In the genomic region with DNA sequence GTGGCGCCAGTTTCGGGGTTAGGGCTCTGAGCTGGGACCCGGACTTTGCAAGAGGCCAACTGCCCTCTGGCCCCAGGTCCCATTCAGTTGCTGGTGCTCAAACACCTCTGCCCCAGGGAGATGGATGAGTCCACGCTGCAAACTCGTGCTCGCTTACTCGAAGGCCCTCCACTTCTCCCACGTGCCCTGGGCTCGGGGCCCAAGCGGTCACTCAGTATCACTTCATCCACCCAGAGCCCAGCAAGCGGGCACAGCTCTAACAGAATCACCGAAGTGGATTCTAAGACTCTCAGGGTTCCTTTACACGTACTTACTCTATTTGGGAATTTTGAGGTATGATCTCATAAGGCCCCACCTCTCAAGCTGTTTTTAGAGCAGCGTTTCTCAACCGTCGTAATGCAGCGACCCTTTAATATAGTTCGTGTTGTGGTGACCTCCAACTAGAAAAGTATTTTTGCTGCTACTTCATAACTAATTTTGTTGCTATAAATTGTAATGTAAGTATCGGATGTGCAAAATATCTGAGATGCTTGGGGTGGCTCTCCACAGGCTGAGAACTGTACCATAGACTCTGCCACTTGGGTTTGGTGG, we compare ENCODE assay signal across 8 mouse cellular contexts. TPM values are rescaled to one million over a fixed set of nuclear protein-coding genes. Genes with fewer than 3 reads are reported as not detected.
DNase-seq lines count a peak whose midpoint lies in the region; ATAC-seq and TF ChIP-seq lines count a peak whose summit lies in the region.

No protein-coding gene starts in this region.

- no peak for DNase-seq in heart, embryonic 10.5 days (ENCODE audit: low spot score)
- DNase-seq in heart, adult 9 months (ENCODE audit: low spot score in 2 of 2) = no peak
- no peak for DNase-seq in limb, embryonic 11.5 days (ENCODE audit: low spot score)
- no peak for DNase-seq in ovary, postnatal 10 days (ENCODE audit: low spot score)
- no peak for DNase-seq in left cerebral cortex, postnatal 36 days (ENCODE audit: low spot score in 2 of 2)

- H3K4me3 ChIP-seq in heart, embryonic 10.5 days = peak overlapping the region; percentile 97
- peak overlapping the region; percentile 89 for H3K4me3 ChIP-seq in bone marrow, adult 2 months (replicated peaks; ENCODE audit: control insufficient read depth, low read depth, low read length)
- H3K4me3 ChIP-seq in heart, embryonic 12.5 days = peak overlapping the region; percentile 83
- peak overlapping the region; percentile 86 for H3K4me3 ChIP-seq in limb, embryonic 11.5 days (ENCODE audit: low read depth, low read length)
- peak overlapping the region; percentile 57 for H3K4me3 ChIP-seq in midbrain, embryonic 13.5 days (replicated peaks)

- intact Hi-C loops in left cerebral cortex, postnatal 36 days (cut with DNase I) = no loop called here

- H3K27ac ChIP-seq in heart, embryonic 10.5 days = peak overlapping the region; percentile 99
- peak overlapping the region; percentile 91 for H3K27ac ChIP-seq in bone marrow, adult 2 months (ENCODE audit: control insufficient read depth, insufficient read depth, low read depth, low read length, poor library complexity)
- H3K27ac ChIP-seq in heart, embryonic 12.5 days (ENCODE audit: poor library complexity, severe bottlenecking) = peak overlapping the region; percentile 99
- H3K27ac ChIP-seq in limb, embryonic 11.5 days (replicated peaks; ENCODE audit: low read depth, low read length) = peak overlapping the region; percentile 93; the same call in 1 of the 2 replicates
- no peak overlapping the region for H3K27ac ChIP-seq in midbrain, embryonic 13.5 days

- no peaks in the 10 kb centered on the region for H3K9me3 ChIP-seq in heart, embryonic 10.5 days
- H3K9me3 ChIP-seq in heart, embryonic 12.5 days (replicated peaks) = peaks cover 4% of the 10 kb centered on the region; the same call in 1 of the 2 replicates
- H3K9me3 ChIP-seq in limb, embryonic 11.5 days (ENCODE audit: control insufficient read depth, low read length) = no peaks in the 10 kb centered on the region
- H3K9me3 ChIP-seq in midbrain, embryonic 13.5 days = no peaks in the 10 kb centered on the region

- no peaks in the 10 kb centered on the region for H3K27me3 ChIP-seq in heart, embryonic 10.5 days (ENCODE audit: insufficient read depth, poor library complexity, severe bottlenecking)
- H3K27me3 ChIP-seq in heart, embryonic 12.5 days (replicated peaks) = no peaks in the 10 kb centered on the region
- no peaks in the 10 kb centered on the region for H3K27me3 ChIP-seq in limb, embryonic 11.5 days (ENCODE audit: control insufficient read depth, insufficient read depth, low read length)
- no peaks in the 10 kb centered on the region for H3K27me3 ChIP-seq in midbrain, embryonic 13.5 days

- 18% methylated on average over 19 of the region's 19 CpGs for WGBS in heart, embryonic 10.5 days
- 10% methylated on average over 19 of the region's 19 CpGs for WGBS in bone marrow, adult 2 months
- 12% methylated on average over 19 of the region's 19 CpGs for WGBS in heart, embryonic 12.5 days
- 26% methylated on average over 19 of the region's 19 CpGs for WGBS in limb, embryonic 11.5 days
- WGBS in midbrain, embryonic 13.5 days = 32% methylated on average over 19 of the region's 19 CpGs

- peak overlapping the region; percentile 96 for H3K9ac ChIP-seq in heart, embryonic 12.5 days
- peak overlapping the region; percentile 86 for H3K9ac ChIP-seq in limb, embryonic 11.5 days (ENCODE audit: low read length)
- peak overlapping the region; percentile 71 for H3K9ac ChIP-seq in midbrain, embryonic 13.5 days (replicated peaks)

- H3K4me2 ChIP-seq in heart, embryonic 12.5 days = peak overlapping the region; percentile 79
- H3K4me2 ChIP-seq in limb, embryonic 11.5 days (ENCODE audit: low read depth, severe bottlenecking) = peak overlapping the region; percentile 88
- H3K4me2 ChIP-seq in midbrain, embryonic 13.5 days (replicated peaks) = peak overlapping the region; percentile 75

- no peak for TF ChIP-seq POLR2A in bone marrow, adult 2 months (IDR thresholded peaks at IDR 0.05; ENCODE audit: borderline replicate concordance, control insufficient read depth, low read depth, low read length)

- TF ChIP-seq CTCF in bone marrow, adult 2 months (IDR thresholded peaks at IDR 0.05; ENCODE audit: control insufficient read depth, insufficient read depth, low read length) = peak; percentile 9; the same call in 1 of the 2 replicates

- no peaks in the 10 kb centered on the region for H3K36me3 ChIP-seq in heart, embryonic 10.5 days
- H3K36me3 ChIP-seq in heart, embryonic 12.5 days = no peaks in the 10 kb centered on the region
- H3K36me3 ChIP-seq in limb, embryonic 11.5 days (ENCODE audit: control insufficient read depth, insufficient read depth, low read length) = no peaks in the 10 kb centered on the region
- no peaks in the 10 kb centered on the region for H3K36me3 ChIP-seq in midbrain, embryonic 13.5 days

- ATAC-seq in heart, embryonic 12.5 days (ENCODE audit: insufficient number of reproducible peaks, low FRiP score) = peak; percentile 12
- peak; percentile 7 for ATAC-seq in limb, embryonic 11.5 days (ENCODE audit: insufficient number of reproducible peaks, low FRiP score, low TSS enrichment, low read depth)
- peak; percentile 5; the same call in 1 of the 2 replicates for ATAC-seq in midbrain, embryonic 13.5 days

- peaks cover 44% of the 10 kb centered on the region for H3K4me1 ChIP-seq in heart, embryonic 10.5 days
- H3K4me1 ChIP-seq in bone marrow, adult 2 months (ENCODE audit: control insufficient read depth, insufficient read depth, low read length) = peaks cover 1% of the 10 kb centered on the region
- H3K4me1 ChIP-seq in heart, embryonic 12.5 days (replicated peaks) = peaks cover 40% of the 10 kb centered on the region
- H3K4me1 ChIP-seq in limb, embryonic 11.5 days (ENCODE audit: control insufficient read depth, insufficient read depth, low read length) = peaks cover 13% of the 10 kb centered on the region
- peaks cover 35% of the 10 kb centered on the region for H3K4me1 ChIP-seq in midbrain, embryonic 13.5 days (replicated peaks)

RNA-seq across cellular contexts. Expression of a gene that starts 0.8 kb away (rescaled TPM):
- 42.8 and 45.0 TPM in 2 replicates for polyA plus RNA-seq in heart, embryonic 10.5 days (2016; fragmentation: Nextera tagmentation; extraction: Ambion mirVana)
- 27.9 and 54.5 TPM in 2 replicates for polyA plus RNA-seq in bone marrow, adult 2 months (2011; ENCODE audit: insufficient read depth, insufficient read length, low replicate concordance, missing spikeins)
- 47.9 and 48.8 TPM in 2 replicates for polyA plus RNA-seq in heart, embryonic 12.5 days (2016; fragmentation: Nextera tagmentation; extraction: Ambion mirVana)
- polyA plus RNA-seq in limb, embryonic 11.5 days (2014; fragmentation: Nextera tagmentation; extraction: Ambion mirVana) = 42.1 and 45.3 TPM in 2 replicates
- 10.5 and 11.1 TPM in 2 replicates for polyA plus RNA-seq in midbrain, embryonic 13.5 days (2015; fragmentation: Nextera tagmentation; extraction: Ambion mirVana)
- total RNA-seq in left cerebral cortex, postnatal 36 days (2021) = 10 to 100 TPM; 11.7 to 12.3 TPM

RNA-seq across cellular contexts. Expression of a gene that starts 46.2 kb away (rescaled TPM):
- 188 and 209 TPM in 2 replicates for polyA plus RNA-seq in heart, embryonic 10.5 days (2016; fragmentation: Nextera tagmentation; extraction: Ambion mirVana)
- polyA plus RNA-seq in bone marrow, adult 2 months (2011; ENCODE audit: insufficient read depth, insufficient read length, low replicate concordance, missing spikeins) = 389 and 408 TPM in 2 replicates
- polyA plus RNA-seq in heart, embryonic 12.5 days (2016; fragmentation: Nextera tagmentation; extraction: Ambion mirVana) = 221 and 233 TPM in 2 replicates
- 326 and 364 TPM in 2 replicates for polyA plus RNA-seq in limb, embryonic 11.5 days (2014; fragmentation: Nextera tagmentation; extraction: Ambion mirVana)
- 279 and 291 TPM in 2 replicates for polyA plus RNA-seq in midbrain, embryonic 13.5 days (2015; fragmentation: Nextera tagmentation; extraction: Ambion mirVana)
- total RNA-seq in left cerebral cortex, postnatal 36 days (2021) = 100 to 1,000 TPM; 260 to 274 TPM
